Mouse (Mus musculus) midbrain, embryonic 11.5 days (tissue): Measurements from ENCODE around the gene Ablim1. TPM values are rescaled to one million over a fixed set of nuclear protein-coding genes. Genes with fewer than 3 reads are reported as not detected.

Experiments used
- ATAC-seq: fragments of 200-750 bp; cut with Nextera tagmentation; 2 replicates; pipeline ENCODE4 v1.8.0; 2017; ENCODE audit warnings: moderate TSS enrichment, moderate library complexity; ENCODE audit not compliant: low FRiP score
- DNase-seq: peaks from one replicate; pipeline ENCODE4 v3.0.0; 2015; ENCODE audit warnings: low spot score; ENCODE audit errors: missing footprints
- H3K27ac ChIP-seq: fragments of 300-500 bp; sonication (generic); 2 replicates; pipeline ENCODE4 v1.5.1; 2014; ENCODE audit warnings: low read depth, low read length
- H3K27me3 ChIP-seq: fragments of 300-500 bp; sonication (generic); 2 replicates; pipeline ENCODE4 v1.6.1; 2014; ENCODE audit warnings: mild to moderate bottlenecking, low read length, moderate library complexity, mixed read lengths; ENCODE audit not compliant: control insufficient read depth, insufficient read depth
- H3K36me3 ChIP-seq: fragments of 300-500 bp; sonication (generic); 2 replicates; pipeline ENCODE4 v1.6.1; 2014; ENCODE audit warnings: mild to moderate bottlenecking, low read length, moderate library complexity, mixed read lengths; ENCODE audit not compliant: control insufficient read depth, insufficient read depth
- H3K4me1 ChIP-seq: fragments of 300-500 bp; sonication (generic); 2 replicates; pipeline ENCODE4 v1.6.1; 2014; ENCODE audit warnings: low read length; ENCODE audit not compliant: control insufficient read depth, insufficient read depth
- H3K4me2 ChIP-seq: fragments of 300-500 bp; sonication (generic); 2 replicates; pipeline ENCODE4 v1.6.1; 2014; ENCODE audit warnings: mild to moderate bottlenecking, moderate library complexity
- H3K4me3 ChIP-seq: fragments of 300-500 bp; sonication (generic); 2 replicates; pipeline ENCODE4 v1.5.1; 2014; ENCODE audit warnings: low read depth, low read length
- H3K9ac ChIP-seq: fragments of 300-500 bp; sonication (generic); 2 replicates; pipeline ENCODE4 v1.6.1; 2014; ENCODE audit warnings: low read length
- H3K9me3 ChIP-seq: fragments of 300-500 bp; sonication (generic); 2 replicates; pipeline ENCODE4 v1.6.1; 2016; ENCODE audit warnings: low read length; ENCODE audit not compliant: control insufficient read depth
- WGBS: fragments of 180-500 bp; shearing (Covaris S2); extraction: QIAGEN DNeasy Blood & Tissue Kit; methylation state at CpG from one replicate; pipeline ENCODE4 v1.1.7; 2014; 5-methylcytosine and 5-hydroxymethylcytosine counted together
- polyA plus RNA-seq: library from polyadenylated mRNA; unstranded; fragments of >200 nt; fragmentation: Nextera tagmentation; extraction: Ambion mirVana; gene quantifications from 2 replicates; pipeline ENCODE4 v1.2.1, GENCODE M21; 2014

Gene Ablim1
- polyA plus RNA-seq, 1 experiment from 2014 or later: 18.3 TPM

DNA sequence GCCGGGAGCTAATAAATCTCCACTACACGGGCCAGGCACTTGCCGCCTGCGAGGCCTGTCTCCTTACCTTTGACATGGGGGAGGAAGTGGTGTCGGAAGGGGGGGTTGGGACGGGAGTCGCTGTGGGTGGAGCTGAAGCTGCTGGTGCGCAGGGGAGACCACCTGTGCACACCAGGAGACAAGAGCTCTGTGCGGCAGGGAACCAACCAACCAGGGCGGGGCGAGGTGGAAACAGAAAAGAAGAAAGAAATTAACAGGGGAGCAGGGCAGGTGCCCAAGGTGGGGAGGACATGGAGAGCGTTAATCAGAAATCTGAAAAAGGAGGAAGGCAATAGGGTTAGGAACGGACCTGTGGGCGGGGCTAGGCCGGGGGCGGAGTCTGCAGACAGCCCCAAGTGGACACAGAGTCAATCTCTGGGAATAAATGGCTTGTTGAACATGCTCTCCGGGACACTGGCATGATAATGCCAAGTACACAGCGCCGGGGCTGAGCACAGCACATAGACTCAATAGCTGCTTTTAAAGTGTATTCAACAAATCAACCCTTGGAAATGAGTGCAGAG is 255.6 kb downstream of the Ablim1 start:
- Histone ChIP-seq H3K4me3 (no peak overlapping the region), H3K9me3 (no peaks in the 10 kb centered on the region; the same call in 1 of the 2 replicates), H3K9ac (no peak overlapping the region), H3K36me3 (no peaks in the 10 kb centered on the region), H3K4me2 (no peak overlapping the region), H3K27ac (no peak overlapping the region), H3K27me3 (no peaks in the 10 kb centered on the region), H3K4me1 (no peaks in the 10 kb centered on the region)
- no peak for ATAC-seq
- DNase-seq: no peak
- 57% methylated on average over 19 of the region's 19 CpGs for WGBS

DNA sequence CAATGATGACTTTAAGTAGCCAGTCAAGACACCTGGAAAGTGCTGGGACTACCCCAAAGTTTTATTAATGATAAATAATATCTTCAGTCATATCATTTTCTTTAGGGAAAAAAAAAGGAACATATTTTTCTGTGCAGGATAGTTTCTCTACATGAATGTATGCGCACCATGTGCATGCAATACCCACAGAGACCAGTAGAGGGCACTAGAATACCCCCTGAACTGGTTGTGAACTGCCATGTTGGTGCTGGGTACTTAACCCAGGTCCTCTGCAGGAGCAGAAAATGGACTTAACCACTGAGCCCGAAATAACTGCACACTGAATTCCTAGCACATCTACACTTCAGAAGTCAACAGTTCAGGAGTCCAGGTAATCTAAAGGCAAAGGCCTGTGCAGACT is 257.2 kb downstream of the Ablim1 start:
- ATAC-seq (no peak), DNase-seq (no peak)
- Histone ChIP-seq H3K36me3 (no peaks in the 10 kb centered on the region), H3K27ac (no peak overlapping the region), H3K4me3 (no peak overlapping the region), H3K27me3 (no peaks in the 10 kb centered on the region), H3K4me1 (no peaks in the 10 kb centered on the region), H3K4me2 (no peak overlapping the region), H3K9me3 (no peaks in the 10 kb centered on the region; the same call in 1 of the 2 replicates), H3K9ac (no peak overlapping the region)
- 87% methylated on average over 2 of the region's 2 CpGs for WGBS

DNA sequence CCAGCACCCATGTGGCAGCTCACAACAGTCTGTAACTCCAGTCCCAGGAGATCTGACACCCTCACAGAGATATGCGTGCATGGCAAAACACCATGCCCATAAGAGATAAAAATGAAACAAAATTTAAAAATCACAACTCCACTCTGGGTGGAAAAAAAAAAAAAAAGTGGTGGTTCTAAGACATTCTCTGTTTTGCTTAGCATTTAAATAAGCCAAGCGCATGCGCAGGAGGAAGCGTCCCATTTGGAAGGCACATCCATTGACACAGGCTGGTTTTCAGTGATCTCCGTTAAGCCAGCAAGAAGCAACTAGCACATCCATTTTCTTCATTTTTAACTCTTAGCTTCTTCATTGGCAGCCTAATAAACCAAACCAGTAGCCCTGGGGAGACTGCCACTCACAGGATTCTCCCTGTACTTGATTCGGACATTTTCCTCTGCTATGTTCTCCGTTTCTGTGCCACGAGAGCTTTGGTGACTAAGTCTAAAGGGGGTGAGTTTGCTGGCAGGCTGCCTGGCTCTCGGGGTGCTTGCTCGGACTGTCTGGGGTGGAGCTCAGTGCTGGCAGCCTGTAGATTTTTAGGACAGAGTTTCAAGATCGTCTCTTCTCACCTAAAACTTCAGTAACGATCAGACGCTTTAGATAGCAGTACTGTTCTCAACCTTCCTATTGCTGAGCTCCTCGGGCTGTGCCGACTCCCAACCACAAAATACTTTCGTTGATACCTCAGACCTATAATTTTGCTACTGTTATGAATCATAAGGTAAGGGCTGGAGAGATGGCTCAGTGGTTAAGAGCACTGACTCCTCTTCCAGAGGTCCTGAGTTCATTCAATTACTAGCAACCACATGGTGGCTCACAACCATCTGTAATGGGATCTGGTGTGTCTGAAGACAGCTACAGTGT is 259.3 kb downstream of the Ablim1 start:
- WGBS: 95% methylated on average over 16 of the region's 16 CpGs
- H3K9me3 ChIP-seq: no peaks in the 10 kb centered on the region; the same call in 1 of the 2 replicates
- H3K27ac ChIP-seq: no peak overlapping the region
- H3K4me2 ChIP-seq: no peak overlapping the region
- H3K27me3 ChIP-seq: no peaks in the 10 kb centered on the region
- no peak for DNase-seq
- H3K36me3 ChIP-seq: no peaks in the 10 kb centered on the region
- no peaks in the 10 kb centered on the region for H3K4me1 ChIP-seq
- no peak for ATAC-seq
- no peak overlapping the region for H3K9ac ChIP-seq
- no peak overlapping the region for H3K4me3 ChIP-seq

DNA sequence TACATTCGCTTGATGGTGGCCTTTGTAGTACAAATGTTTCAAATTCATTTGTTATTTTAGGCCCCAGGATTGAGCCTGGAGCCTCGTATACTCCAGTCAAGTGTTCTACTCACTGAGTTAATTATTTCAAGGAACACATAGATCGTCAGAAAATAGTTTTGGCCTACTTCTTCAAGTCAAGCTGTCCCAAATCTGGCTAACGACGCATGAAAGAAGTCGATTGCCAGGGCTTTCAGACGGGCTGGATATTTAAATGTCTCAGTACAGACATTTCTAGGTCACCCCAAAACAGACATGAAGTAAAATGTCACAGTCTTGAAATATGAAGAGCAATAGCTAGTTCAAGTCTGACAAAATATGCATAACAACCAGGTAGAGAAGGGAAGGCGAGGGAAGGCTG is 261.8 kb downstream of the Ablim1 start:
- H3K27ac ChIP-seq: no peak overlapping the region
- ATAC-seq (no peak), DNase-seq (no peak)
- H3K9me3 ChIP-seq: no peaks in the 10 kb centered on the region; the same call in 1 of the 2 replicates
- H3K4me2 ChIP-seq: no peak overlapping the region
- no peaks in the 10 kb centered on the region for H3K36me3 ChIP-seq
- H3K27me3 ChIP-seq: no peaks in the 10 kb centered on the region
- WGBS: 89% methylated on average over 8 of the region's 8 CpGs
- no peak overlapping the region for H3K9ac ChIP-seq
- no peak overlapping the region for H3K4me3 ChIP-seq
- peaks cover 3% of the 10 kb centered on the region; the same call in 1 of the 2 replicates for H3K4me1 ChIP-seq

DNA sequence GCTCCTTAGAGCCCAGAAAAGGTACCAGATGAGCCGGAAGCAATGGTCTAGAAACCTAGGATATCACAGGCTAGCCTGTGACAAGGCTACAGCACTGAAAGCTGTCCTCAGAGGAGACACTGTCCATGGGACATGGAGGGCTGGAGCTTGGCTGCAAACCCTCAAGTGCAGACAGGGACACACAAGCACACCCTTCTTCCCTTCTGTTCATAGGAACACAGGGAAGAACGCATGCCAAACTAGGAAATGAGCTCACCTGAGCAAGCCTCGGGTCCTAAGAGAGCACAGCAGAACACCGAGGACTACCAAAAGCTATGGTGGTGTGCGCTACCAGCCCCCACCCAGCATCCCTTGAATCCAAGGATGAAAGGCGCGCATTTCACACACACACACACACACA is 262.7 kb downstream of the Ablim1 start:
- Histone ChIP-seq H3K9me3 (no peaks in the 10 kb centered on the region), H3K36me3 (no peaks in the 10 kb centered on the region), H3K27ac (no peak overlapping the region), H3K4me1 (peaks cover 3% of the 10 kb centered on the region; the same call in 1 of the 2 replicates), H3K4me2 (no peak overlapping the region), H3K27me3 (no peaks in the 10 kb centered on the region), H3K4me3 (no peak overlapping the region), H3K9ac (no peak overlapping the region)
- no peak for ATAC-seq
- no peak for DNase-seq
- WGBS: 98% methylated on average over 7 of the region's 7 CpGs

DNA sequence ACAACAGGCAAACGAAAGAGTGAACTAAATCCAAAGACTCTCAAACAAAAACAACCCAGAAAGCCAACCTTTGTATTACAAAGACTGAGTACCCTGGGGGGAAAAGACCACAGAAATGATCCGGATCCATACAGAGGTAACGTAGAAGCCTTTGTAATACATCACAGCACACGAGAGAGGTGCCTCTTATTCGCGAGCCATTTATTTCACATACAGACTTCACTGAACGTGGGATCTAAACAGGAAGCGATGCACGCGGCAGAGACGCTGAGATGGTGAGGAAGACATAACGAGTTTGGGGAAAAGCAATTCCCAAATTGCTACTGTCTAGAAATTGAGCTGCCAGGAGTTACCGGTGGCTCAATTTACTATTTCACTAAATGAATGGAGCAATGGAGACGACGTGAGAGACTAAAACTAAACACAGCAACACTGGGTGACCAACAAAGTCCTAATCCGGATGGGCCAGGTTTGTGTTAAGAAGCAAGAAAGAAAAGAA is 265.1 kb downstream of the Ablim1 start:
- no peaks in the 10 kb centered on the region for H3K9me3 ChIP-seq
- DNase-seq: no peak
- H3K4me1 ChIP-seq: peaks cover 3% of the 10 kb centered on the region; the same call in 1 of the 2 replicates
- no peak overlapping the region for H3K4me3 ChIP-seq
- WGBS: 71% methylated on average over 16 of the region's 16 CpGs
- H3K4me2 ChIP-seq: no peak overlapping the region
- no peaks in the 10 kb centered on the region for H3K27me3 ChIP-seq
- no peaks in the 10 kb centered on the region for H3K36me3 ChIP-seq
- ATAC-seq: no peak
- H3K27ac ChIP-seq: no peak overlapping the region
- H3K9ac ChIP-seq: no peak overlapping the region

DNA sequence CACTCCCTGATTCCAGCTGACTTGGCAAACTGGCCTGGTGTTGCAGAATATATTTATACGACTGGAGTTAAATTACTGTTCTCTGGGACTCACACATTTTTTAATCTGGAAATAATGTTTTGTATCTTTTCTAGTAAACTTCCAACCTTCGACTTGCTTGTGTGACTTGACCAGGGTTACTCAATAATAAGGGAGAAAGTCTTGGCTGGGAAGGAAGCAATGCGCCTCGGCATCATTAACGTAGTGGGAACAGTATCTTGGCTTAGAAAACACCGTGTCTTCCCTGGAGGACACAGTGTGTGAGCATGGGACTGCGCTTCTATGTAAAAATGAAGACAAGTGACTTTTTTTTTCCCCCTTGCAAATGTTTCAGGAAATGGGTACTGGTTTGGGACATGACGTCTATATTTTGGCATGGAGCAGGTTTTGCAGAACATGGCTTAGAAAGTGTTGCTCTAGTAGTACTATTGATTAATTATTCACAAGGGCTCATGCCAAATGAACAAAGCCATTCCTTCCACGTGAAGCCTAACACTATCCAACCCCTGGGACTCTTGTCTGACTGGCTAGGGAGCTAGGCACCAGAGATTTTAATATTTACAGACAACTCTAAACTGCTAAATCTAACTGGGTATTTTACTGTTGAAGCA is 266.9 kb downstream of the Ablim1 start:
- no peak overlapping the region for H3K4me2 ChIP-seq
- WGBS: 90% methylated on average over 9 of the region's 9 CpGs
- no peak overlapping the region for H3K9ac ChIP-seq
- no peak overlapping the region for H3K4me3 ChIP-seq
- peaks cover 3% of the 10 kb centered on the region; the same call in 1 of the 2 replicates for H3K4me1 ChIP-seq
- H3K36me3 ChIP-seq: no peaks in the 10 kb centered on the region
- H3K27ac ChIP-seq: no peak overlapping the region
- no peaks in the 10 kb centered on the region for H3K9me3 ChIP-seq
- DNase-seq: no peak
- H3K27me3 ChIP-seq: no peaks in the 10 kb centered on the region
- no peak for ATAC-seq

DNA sequence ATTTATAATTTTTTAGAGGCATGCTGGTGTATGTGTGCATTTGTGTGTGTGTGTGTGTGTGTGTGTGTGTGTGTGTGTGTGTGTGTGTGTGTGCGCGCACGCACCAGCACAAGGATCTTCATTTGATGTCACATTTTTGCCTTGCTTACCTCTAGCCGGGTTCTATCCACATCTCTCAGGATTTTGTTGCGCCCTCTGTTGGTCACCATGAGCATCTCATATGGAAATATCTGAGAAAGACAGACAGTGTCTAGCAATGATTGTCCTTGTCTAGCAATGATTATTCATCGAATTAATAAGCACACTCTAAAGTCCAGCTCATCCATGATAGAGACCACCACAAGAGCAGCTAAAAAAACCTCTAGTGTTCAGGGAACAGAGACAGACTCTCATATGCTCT is 275.5 kb downstream of the Ablim1 start:
- Histone ChIP-seq H3K9ac (no peak overlapping the region), H3K27ac (no peak overlapping the region), H3K4me2 (no peak overlapping the region), H3K27me3 (no peaks in the 10 kb centered on the region), H3K4me1 (no peaks in the 10 kb centered on the region), H3K4me3 (no peak overlapping the region), H3K36me3 (no peaks in the 10 kb centered on the region), H3K9me3 (no peaks in the 10 kb centered on the region)
- ATAC-seq (no peak), DNase-seq (no peak)
- WGBS: 60% methylated on average over 6 of the region's 6 CpGs

DNA sequence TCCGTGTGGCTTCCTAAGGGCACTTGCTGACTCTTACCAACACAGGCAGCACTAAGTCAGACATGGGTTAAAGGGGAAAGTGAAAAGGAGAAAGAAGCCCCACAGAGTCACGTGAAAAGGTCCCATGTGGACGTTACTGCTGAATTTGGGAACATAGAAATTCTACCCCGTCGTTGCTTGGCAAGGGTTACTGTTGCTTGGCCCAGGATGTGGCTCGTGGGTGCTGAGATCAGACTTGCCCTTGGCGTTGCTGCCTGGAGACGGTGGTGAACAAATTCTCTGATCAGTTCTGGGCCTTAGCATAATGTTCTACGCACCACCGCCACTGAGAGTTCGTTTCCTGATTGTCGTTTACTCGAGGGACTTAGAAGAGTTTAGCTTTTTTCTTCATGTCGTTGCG is 277.9 kb downstream of the Ablim1 start:
- 87% methylated on average over 15 of the region's 15 CpGs for WGBS

More for the DNA sequence above, 277.9 kb downstream of the Ablim1 start:
- H3K9me3 ChIP-seq: no peaks in the 10 kb centered on the region
- no peak overlapping the region for H3K4me2 ChIP-seq
- no peak overlapping the region for H3K4me3 ChIP-seq
- H3K4me1 ChIP-seq: no peaks in the 10 kb centered on the region
- ATAC-seq (no peak), DNase-seq (no peak)
- H3K27me3 ChIP-seq: no peaks in the 10 kb centered on the region
- no peak overlapping the region for H3K27ac ChIP-seq
- H3K9ac ChIP-seq: no peak overlapping the region
- H3K36me3 ChIP-seq: no peaks in the 10 kb centered on the region
